Mouse (Mus musculus) testis, adult 2 months (tissue): ENCODE measurements around the gene Enox1. TPM values are rescaled to one million over a fixed set of nuclear protein-coding genes. Genes with fewer than 3 reads are reported as not detected.

Experiments
- H3K27ac ChIP-seq: fragments of 200-500 bp; 2 replicates; pipeline ENCODE4 v1.5.1; 2012; ENCODE audit warnings: low read depth, low read length; ENCODE audit not compliant: control insufficient read depth, insufficient read depth
- H3K27me3 ChIP-seq: fragments of 200-500 bp; 2 replicates; pipeline ENCODE4 v1.6.1; 2012; ENCODE audit warnings: mild to moderate bottlenecking, low read length, moderate library complexity; ENCODE audit not compliant: control insufficient read depth, insufficient read depth
- H3K36me3 ChIP-seq: fragments of 200-500 bp; 2 replicates; pipeline ENCODE4 v1.6.1; 2012; ENCODE audit warnings: mild to moderate bottlenecking, low read length; ENCODE audit not compliant: control insufficient read depth, insufficient read depth
- H3K4me1 ChIP-seq: fragments of 200-500 bp; 2 replicates; pipeline ENCODE4 v1.6.1; 2012; ENCODE audit warnings: low read length; ENCODE audit not compliant: control insufficient read depth, insufficient read depth
- H3K4me3 ChIP-seq: fragments of 200-500 bp; 2 replicates; pipeline ENCODE4 v1.5.1; 2012; ENCODE audit warnings: low read depth, mild to moderate bottlenecking, low read length, moderate library complexity, mixed read lengths; ENCODE audit not compliant: control insufficient read depth
- CTCF ChIP-seq: fragments of 200-500 bp; IDR thresholded peaks from 2 replicates; pipeline ENCODE4 v1.5.1; 2012; ENCODE audit warnings: low read depth, mild to moderate bottlenecking, inconsistent platforms, low read length, moderate library complexity; ENCODE audit not compliant: control insufficient read depth, insufficient read depth, insufficient replicate concordance
- POLR2A ChIP-seq: fragments of 200-500 bp; IDR thresholded peaks from 2 replicates; pipeline ENCODE4 v1.6.1; 2012; ENCODE audit warnings: low read depth, mild to moderate bottlenecking, inconsistent platforms, low read length, moderate library complexity; ENCODE audit not compliant: control insufficient read depth
- polyA plus RNA-seq: library from polyadenylated mRNA; depleted of rRNA; stranded (reverse); fragments of >200 nt; gene quantifications from 2 replicates; pipeline ENCODE4 v1.2.3, GENCODE M21; 2012

Enox1 gene
- polyA plus RNA-seq, 1 experiment: 3.9 TPM

- Histone ChIP-seq H3K4me1 (peaks cover 3% of the 10 kb centered on the region; the same call in 1 of the 2 replicates), H3K27ac (no peak overlapping the region), H3K36me3 (no peaks in the 10 kb centered on the region), H3K4me3 (no peak overlapping the region), H3K27me3 (no peaks in the 10 kb centered on the region)
- TF ChIP-seq CTCF (no peak), POLR2A (no peak)
Observed at GRCm38 (mm10) chr14:77478210-77478609, 321.6 kb downstream of the Enox1 start.

- TF ChIP-seq POLR2A (no peak), CTCF (no peak)
Observed at GRCm38 (mm10) chr14:77478692-77479091, 322.1 kb downstream of the Enox1 start.

GRCm38 (mm10) chr14:77483076-77483475, 326.5 kb downstream of the Enox1 start:
- peaks cover 3% of the 10 kb centered on the region; the same call in 1 of the 2 replicates for H3K4me1 ChIP-seq
- TF ChIP-seq CTCF (no peak), POLR2A (no peak)
- H3K27ac ChIP-seq: no peak overlapping the region
- H3K36me3 ChIP-seq: no peaks in the 10 kb centered on the region
- H3K27me3 ChIP-seq: no peaks in the 10 kb centered on the region
- no peak overlapping the region for H3K4me3 ChIP-seq

More at GRCm38 (mm10) chr14:77478692-77479091, 322.1 kb downstream of the Enox1 start:
- peaks cover 3% of the 10 kb centered on the region; the same call in 1 of the 2 replicates for H3K4me1 ChIP-seq
- no peaks in the 10 kb centered on the region for H3K36me3 ChIP-seq
- no peak overlapping the region for H3K4me3 ChIP-seq
- H3K27me3 ChIP-seq: no peaks in the 10 kb centered on the region
- no peak overlapping the region for H3K27ac ChIP-seq

GRCm38 (mm10) chr14:77484951-77485447, 328.4 kb downstream of the Enox1 start:
- Histone ChIP-seq H3K27ac (no peak overlapping the region), H3K4me1 (peaks cover 3% of the 10 kb centered on the region; the same call in 1 of the 2 replicates), H3K4me3 (no peak overlapping the region), H3K36me3 (no peaks in the 10 kb centered on the region), H3K27me3 (no peaks in the 10 kb centered on the region)
- TF ChIP-seq CTCF (no peak), POLR2A (no peak)

- TF ChIP-seq POLR2A (no peak), CTCF (no peak)
- Histone ChIP-seq H3K4me3 (no peak overlapping the region), H3K27ac (no peak overlapping the region), H3K27me3 (no peaks in the 10 kb centered on the region), H3K36me3 (no peaks in the 10 kb centered on the region), H3K4me1 (no peaks in the 10 kb centered on the region)
Observed at GRCm38 (mm10) chr14:77490699-77491098, 334.1 kb downstream of the Enox1 start.

GRCm38 (mm10) chr14:77491731-77492130, 335.2 kb downstream of the Enox1 start:
- no peak overlapping the region for H3K27ac ChIP-seq
- no peaks in the 10 kb centered on the region for H3K36me3 ChIP-seq
- H3K27me3 ChIP-seq: no peaks in the 10 kb centered on the region
- no peaks in the 10 kb centered on the region for H3K4me1 ChIP-seq
- no peak overlapping the region for H3K4me3 ChIP-seq
- TF ChIP-seq CTCF: no peak

- H3K36me3 ChIP-seq: no peaks in the 10 kb centered on the region
- H3K4me3 ChIP-seq: no peak overlapping the region
- H3K27ac ChIP-seq: no peak overlapping the region
- H3K27me3 ChIP-seq: no peaks in the 10 kb centered on the region
- no peak for TF ChIP-seq CTCF
- TF ChIP-seq POLR2A: no peak
- no peaks in the 10 kb centered on the region for H3K4me1 ChIP-seq
Observed at GRCm38 (mm10) chr14:77499996-77500581, 343.5 kb downstream of the Enox1 start.
